Mouse (Mus musculus) forelimb bud, embryonic 11.5 days (tissue): ENCODE measurements around the gene Cntn4.
"Not testable (repeated sequence)": the region's sequence is repeated elsewhere in the genome, so short reads cannot be mapped to it uniquely, and the experiment has no call there.

Experiments used
- DNase-seq: peaks from one replicate; pipeline ENCODE4 v3.0.0-alpha.2; 2012; ENCODE audit warnings: low read depth, low spot score

Cntn4 gene

DNA sequence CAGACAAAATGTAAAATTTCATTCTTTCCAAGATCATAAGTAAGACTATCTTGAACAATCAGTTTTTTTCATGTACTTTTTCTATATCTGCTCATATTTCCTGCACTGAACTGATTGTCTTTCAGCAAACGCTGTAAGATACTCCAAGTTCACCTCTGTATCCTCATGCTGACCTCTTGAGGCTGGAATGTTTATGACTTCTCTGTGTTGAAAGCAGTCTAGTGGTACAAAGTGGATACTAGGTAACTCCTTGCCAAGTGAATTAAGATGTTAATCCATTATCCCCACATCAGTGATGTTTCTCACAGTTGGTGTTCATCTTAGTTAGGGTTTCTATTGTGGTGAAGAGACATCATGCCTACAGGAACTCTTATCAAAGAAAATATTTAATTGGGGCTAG is 651.5 kb downstream of the Cntn4 start:
- no peak for DNase-seq

GRCm38 (mm10) chr6:106329636-106330035 is 652.2 kb downstream of the Cntn4 start:
- no peak for DNase-seq

GRCm38 (mm10) chr6:106332466-106332865 is 655.0 kb downstream of the Cntn4 start:
- no peak for DNase-seq

DNA sequence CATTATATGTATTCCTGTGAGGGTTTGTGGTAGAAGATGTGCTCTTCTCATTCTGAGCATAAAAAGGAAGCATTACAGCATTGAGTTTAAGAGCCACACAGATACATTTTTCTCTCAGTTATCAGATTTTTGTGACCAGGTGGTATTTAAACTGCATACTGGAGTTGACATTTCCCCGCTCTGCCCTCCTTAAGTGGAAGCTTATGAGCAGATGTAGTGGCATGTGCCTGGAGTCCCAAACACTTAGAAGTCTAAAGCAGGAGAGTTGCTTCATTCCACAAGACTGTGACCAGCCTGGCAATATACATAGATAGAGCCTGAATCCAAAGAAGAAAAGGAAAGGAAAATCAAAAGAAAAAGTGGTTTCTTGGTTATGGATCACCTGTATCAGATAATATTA is 655.5 kb downstream of the Cntn4 start:
- DNase-seq, result no peak

- DNase-seq, result no peak
These were observed 657.6 kb downstream of the Cntn4 start for GRCm38 (mm10) chr6:106335066-106335465.

- no peak for DNase-seq
These were observed 659.3 kb downstream of the Cntn4 start for GRCm38 (mm10) chr6:106336805-106337204.

DNA sequence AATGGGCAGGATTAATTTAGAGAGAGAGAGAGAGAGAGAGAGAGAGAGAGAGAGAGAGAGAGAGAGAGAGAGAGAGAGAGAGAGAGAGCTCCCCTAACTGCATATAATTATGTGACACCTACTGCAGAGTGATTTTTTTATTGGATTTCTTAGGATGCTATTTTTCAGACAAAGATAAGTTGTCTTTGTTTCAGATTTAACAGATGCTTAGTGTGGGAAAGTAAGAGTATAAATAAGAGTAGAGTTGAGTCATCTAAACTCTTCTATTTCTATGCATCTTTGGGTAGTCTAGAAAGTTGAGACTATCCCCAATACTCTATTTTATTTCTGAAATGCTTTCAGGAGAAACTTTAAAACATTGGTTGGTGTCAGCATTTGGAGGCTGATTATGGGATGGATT is 660.4 kb downstream of the Cntn4 start:
- DNase-seq, result no peak

DNA sequence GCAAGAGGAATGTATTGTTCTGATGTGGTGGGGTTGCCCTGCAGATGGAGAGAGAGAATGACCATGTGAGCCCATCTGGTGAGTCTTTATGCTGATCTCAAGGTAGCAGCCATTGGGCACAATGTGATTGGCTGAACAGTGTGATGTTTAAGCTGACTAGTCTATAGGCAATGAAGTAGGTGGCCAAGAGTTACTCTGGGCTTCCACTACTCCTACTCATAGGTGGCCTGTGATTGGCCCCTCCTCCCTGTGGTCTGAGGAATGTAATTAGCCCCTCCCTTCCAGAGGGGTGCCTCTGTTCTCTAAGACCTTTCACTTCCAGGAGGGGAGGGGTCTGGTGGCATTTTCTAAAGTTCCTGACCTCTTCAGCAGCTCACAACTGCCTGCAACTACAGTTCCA is 663.7 kb downstream of the Cntn4 start:
- DNase-seq, result no peak

DNA sequence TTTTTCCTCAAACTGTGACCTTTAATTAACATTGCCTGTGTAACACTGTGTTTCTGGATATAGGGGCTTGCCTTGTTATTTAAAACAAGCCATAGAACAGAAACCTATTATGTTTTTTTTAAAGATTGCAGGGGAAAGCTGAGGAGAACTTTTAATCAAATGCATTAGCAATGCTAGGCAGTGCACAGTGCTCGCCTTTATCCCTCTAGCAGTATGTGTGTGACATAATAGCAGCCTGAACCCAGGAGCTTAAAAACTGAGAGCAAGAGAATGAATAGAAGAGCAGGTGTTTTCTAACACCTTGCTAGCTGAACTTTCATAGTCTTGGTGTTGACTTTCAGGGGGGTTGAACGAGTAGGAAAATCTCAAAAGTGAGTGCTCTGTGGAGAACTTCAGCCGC is 672.6 kb downstream of the Cntn4 start:
- no peak for DNase-seq

DNA sequence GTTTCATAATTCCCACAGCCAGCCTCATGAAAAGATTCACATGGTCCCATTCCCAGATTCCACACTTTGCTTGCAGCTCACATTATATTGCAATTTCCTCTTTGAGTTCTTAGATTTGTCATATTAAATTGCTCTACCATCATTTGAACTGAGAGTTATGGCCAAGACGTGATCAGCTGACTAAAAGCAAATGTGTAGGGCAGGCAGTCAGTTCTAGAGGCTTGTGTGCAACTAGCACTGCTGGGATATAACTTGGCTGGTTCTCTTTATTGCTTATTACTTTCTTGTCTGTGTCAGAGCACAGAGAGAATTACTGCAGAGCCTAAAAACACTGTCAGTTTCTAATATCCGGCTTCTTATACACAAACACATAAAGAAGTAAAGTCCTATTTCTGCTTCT is 673.9 kb downstream of the Cntn4 start:
- no peak for DNase-seq

GRCm38 (mm10) chr6:106358801-106359200 is 681.3 kb downstream of the Cntn4 start:
- not testable (repeated sequence) for DNase-seq

DNA sequence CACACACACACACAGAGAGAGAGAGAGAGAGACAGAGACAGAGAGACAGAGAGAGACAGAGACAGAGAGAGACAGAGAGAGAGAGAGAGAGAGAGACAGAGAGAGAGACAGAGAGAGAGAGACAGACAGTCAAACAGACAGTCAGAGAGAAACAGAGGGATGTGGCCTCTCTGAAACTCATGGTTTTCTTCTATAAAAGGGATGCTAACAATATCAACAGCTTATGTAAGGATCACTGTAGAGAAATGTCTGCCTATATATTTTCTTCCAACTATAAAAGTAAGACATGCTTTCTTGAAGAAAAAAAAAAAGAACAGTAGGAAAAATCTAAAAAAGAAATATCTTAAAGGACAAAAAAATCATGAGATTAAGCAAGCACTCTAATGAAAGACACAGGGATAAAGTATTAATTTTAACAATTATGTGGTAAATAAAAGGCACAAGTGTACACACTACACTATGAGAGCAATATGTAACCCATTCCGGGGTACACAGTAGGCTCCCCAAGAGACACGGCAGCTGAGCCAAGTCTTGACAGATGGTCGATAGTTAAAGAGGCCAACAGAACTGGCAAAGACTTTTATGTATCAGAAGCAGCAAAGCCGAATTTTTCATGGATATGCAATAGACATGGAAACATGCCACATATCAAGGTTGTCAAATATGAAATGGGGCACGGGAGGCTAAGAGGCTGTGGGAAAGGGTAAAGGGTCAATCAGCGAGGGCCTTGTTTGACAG is 704.0 kb downstream of the Cntn4 start:
- no peak for DNase-seq

DNA sequence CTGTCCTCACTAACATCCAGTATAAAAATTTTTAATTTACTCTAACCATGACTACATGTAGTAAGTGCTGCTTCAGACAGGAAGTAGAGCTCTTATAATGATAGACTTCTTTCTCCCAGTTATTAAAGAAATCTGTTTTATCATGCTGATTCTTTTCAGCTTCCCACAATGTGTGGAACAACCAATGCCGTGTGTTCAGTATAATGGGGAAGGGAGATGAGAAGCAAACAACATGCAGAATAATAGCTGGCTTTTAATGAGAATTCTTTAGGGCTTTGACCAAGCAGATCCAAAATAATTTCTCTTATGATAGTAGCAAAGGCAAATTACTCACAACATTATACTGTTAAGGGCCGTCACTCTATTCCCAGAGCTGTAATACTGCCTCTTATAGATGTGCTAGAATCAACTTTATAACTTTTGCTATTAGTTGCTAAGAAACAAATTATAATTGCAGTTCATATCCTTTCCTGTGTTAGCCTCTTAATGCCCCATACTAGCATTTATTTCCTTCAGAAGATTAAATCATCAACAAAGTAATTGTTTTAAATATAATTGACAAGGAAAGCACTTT is 710.5 kb downstream of the Cntn4 start:
- DNase-seq, result no peak

GRCm38 (mm10) chr6:106408014-106408413 is 730.6 kb downstream of the Cntn4 start:
- DNase-seq, result no peak

DNA sequence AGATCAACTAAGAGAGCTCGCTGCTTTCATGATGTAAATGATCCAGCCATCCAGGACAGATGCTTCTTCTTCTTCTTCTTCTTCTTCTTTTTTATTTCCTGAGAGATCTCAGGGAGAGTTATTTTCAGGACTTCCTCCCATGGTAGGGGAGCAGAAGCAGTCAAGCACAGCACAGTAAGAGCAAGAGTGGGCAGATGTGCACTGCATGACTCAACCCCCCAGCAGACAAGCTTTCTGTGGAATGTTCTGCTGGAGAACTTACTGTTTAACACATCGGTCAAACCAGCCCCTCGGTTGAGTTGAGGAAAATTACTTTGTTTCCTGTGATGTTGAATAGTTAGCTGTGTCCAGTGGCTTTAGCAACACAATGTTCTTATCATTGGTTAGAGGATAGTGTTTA is 731.2 kb downstream of the Cntn4 start:
- DNase-seq, result no peak

DNA sequence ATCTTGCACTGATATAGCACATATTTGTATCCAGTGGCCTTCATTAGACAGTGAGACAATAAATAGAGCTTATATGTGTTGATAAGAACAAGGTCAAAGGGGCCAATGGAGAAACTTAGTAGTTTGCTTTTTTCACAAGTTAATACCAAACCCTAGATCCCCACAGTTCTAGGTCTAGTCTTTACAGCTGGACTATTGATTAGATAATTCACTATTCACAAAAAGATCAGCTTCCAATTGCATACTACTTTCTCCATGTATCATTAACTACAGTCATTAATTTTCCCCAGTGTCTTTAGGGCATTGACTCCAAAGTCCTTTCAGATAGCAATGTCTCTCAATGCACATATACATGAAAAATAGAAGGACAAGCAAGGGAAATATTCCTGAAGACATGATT is 745.5 kb downstream of the Cntn4 start:
- no peak for DNase-seq

DNA sequence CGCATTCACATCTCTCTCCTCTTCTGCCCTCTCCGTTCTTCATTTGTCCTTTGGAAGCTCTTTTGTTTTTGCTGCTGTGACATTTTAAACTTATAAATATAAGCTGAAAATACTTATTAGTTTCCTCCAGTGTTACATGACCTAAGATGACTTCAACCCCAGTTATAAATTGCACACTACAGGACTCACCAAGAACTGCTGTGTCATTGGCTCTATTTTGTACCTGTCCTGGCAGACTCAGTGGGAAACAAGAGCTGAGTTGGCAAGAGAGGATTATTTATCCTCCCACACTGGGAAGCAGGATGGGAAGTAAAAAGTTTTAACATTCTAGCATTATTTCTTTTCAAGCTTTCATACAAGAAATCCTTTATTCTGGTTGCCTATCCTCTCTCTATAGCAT is 746.0 kb downstream of the Cntn4 start:
- DNase-seq, result no peak

- DNase-seq, result no peak
These were observed 749.2 kb downstream of the Cntn4 start for GRCm38 (mm10) chr6:106426615-106427014.

GRCm38 (mm10) chr6:106431466-106431865 is 754.0 kb downstream of the Cntn4 start:
- no peak for DNase-seq

- no peak for DNase-seq
These were observed 763.3 kb downstream of the Cntn4 start for GRCm38 (mm10) chr6:106440786-106441185.

DNA sequence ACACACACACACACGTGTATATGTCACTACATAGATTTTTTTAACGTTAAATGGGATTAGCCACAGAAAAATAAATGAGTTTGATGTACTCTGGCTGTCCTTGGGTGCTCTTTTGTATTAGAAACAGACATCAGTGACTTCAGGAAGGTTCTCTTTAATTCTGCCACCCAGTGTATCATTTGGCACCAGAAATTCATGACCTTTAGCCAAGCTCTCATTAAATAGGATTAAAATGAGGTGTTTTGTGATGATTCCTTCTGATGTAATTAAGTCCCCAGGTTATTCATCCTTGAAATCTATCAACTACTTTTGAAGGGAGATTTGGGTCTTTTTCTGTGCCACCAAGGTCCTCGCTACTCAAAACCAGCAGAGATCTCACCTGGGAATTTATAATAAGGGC is 763.8 kb downstream of the Cntn4 start:
- no peak for DNase-seq

- no peak for DNase-seq
These were observed 776.8 kb downstream of the Cntn4 start for GRCm38 (mm10) chr6:106454131-106454838.

- DNase-seq, result no peak
These were observed 778.2 kb downstream of the Cntn4 start for GRCm38 (mm10) chr6:106455616-106456015.
